Mouse (Mus musculus) MEL (cell line): ENCODE measurements at regions not wholly inside any gene's neighbourhood (a gene's known extent, or its start where the extent isn't known, plus 50 kb on each side); places are given as distances from the start of the nearest gene placed in this dataset.

Source experiments
- DNase-seq: peaks from one replicate; pipeline ENCODE4 v3.0.0; 2011; ENCODE audit warnings: low read depth, low spot score
- H3K27ac ChIP-seq: 2 replicates; pipeline ENCODE4 v1.5.1; 2012; ENCODE audit warnings: low read depth, mild to moderate bottlenecking, control low read depth, low read length, moderate library complexity; ENCODE audit not compliant: control insufficient read depth
- H3K27me3 ChIP-seq, 2 experiments: fragments of 150-350 bp in 1 of 2; sonication (generic) in 1 of 2; 2 replicates each; pipeline ENCODE4 v1.6.1; 2012; ENCODE audit warnings: low read length in 2 of 2, mild to moderate bottlenecking in 2 of 2, improper control_type of control experiment in 1 of 2, moderate library complexity in 1 of 2; ENCODE audit not compliant: insufficient read depth in 2 of 2, control insufficient read depth in 1 of 2
- H3K36me3 ChIP-seq, 2 experiments: 2 replicates each; pipeline ENCODE4 v1.6.1; 2012 to 2014; ENCODE audit warnings: low read length in 2 of 2, improper control_type of control experiment in 1 of 2, inconsistent platforms in 1 of 2, mild to moderate bottlenecking in 1 of 2; ENCODE audit not compliant: insufficient read depth in 2 of 2, control insufficient read depth in 1 of 2
- H3K4me1 ChIP-seq, 2 experiments: fragments of 150-350 bp in 1 of 2; sonication (generic) in 1 of 2; 2 replicates each; pipeline ENCODE4 v1.6.1; 2012; ENCODE audit warnings: low read length in 2 of 2, improper control_type of control experiment in 1 of 2, mild to moderate bottlenecking in 1 of 2; ENCODE audit not compliant: insufficient read depth in 2 of 2, control insufficient read depth in 1 of 2
- H3K4me3 ChIP-seq, 2 experiments: fragments of 150-350 bp in 1 of 2; sonication (generic) in 1 of 2; 2 replicates each; pipeline ENCODE4 v1.5.1; 2012; ENCODE audit warnings: low read depth in 2 of 2, low read length in 2 of 2, mild to moderate bottlenecking in 2 of 2, moderate library complexity in 2 of 2, control low read depth in 1 of 2, improper control_type of control experiment in 1 of 2; ENCODE audit not compliant: control insufficient read depth in 1 of 2, insufficient read depth in 1 of 2
- H3K79me2 ChIP-seq: 2 replicates; pipeline ENCODE4 v1.6.1; 2012; ENCODE audit warnings: mild to moderate bottlenecking, low read length, moderate library complexity; ENCODE audit not compliant: control insufficient read depth, poor library complexity, insufficient read depth
- H3K9ac ChIP-seq: 2 replicates; pipeline ENCODE4 v1.6.1; 2012; ENCODE audit warnings: low read depth, mild to moderate bottlenecking, control low read depth, low read length, moderate library complexity; ENCODE audit not compliant: control insufficient read depth, poor library complexity, severe bottlenecking
- H3K9me3 ChIP-seq: fragments of 150-350 bp; sonication (generic); replicated peaks from 2 replicates; pipeline ENCODE4 v1.6.1; 2012; ENCODE audit warnings: mild to moderate bottlenecking, low read length, improper control_type of control experiment, moderate library complexity; ENCODE audit not compliant: insufficient read depth
- CHD1 ChIP-seq: IDR thresholded peaks from 2 replicates; pipeline ENCODE4 v1.6.1; 2012; ENCODE audit warnings: low read depth, mild to moderate bottlenecking, inconsistent platforms, low read length, improper control_type of control experiment
- CTCF ChIP-seq, 3 experiments: IDR thresholded peaks in 2 of 3; conservative IDR thresholded peaks in 1 of 3; 2 replicates each; pipeline ENCODE4 v1.5.1; 2011 to 2012; ENCODE audit warnings: low read length in 3 of 3, low read depth in 2 of 3, mild to moderate bottlenecking in 2 of 3, improper control_type of control experiment in 1 of 3, inconsistent platforms in 1 of 3, mixed read lengths in 1 of 3, moderate library complexity in 1 of 3; ENCODE audit not compliant: control insufficient read depth in 1 of 3, insufficient read depth in 1 of 3, poor library complexity in 1 of 3, severe bottlenecking in 1 of 3
- ELF1 ChIP-seq: IDR thresholded peaks from 2 replicates; pipeline ENCODE4 v1.6.1; 2014; ENCODE audit warnings: low read depth, mild to moderate bottlenecking, inconsistent platforms, low read length, improper control_type of control experiment, moderate library complexity
- MAFK ChIP-seq: IDR thresholded peaks from 2 replicates; pipeline ENCODE4 v1.6.1; 2011; ENCODE audit warnings: low read depth, mild to moderate bottlenecking, low read length, improper control_type of control experiment, borderline replicate concordance
- MAX ChIP-seq: IDR thresholded peaks from 2 replicates; pipeline ENCODE4 v1.6.1; 2011; ENCODE audit warnings: low read length, improper control_type of control experiment
- MXI1 ChIP-seq: IDR thresholded peaks from 2 replicates; pipeline ENCODE4 v1.6.1; 2011; ENCODE audit warnings: mild to moderate bottlenecking, low read depth, low read length, improper control_type of control experiment
- MYB ChIP-seq: IDR thresholded peaks from 2 replicates; pipeline ENCODE4 v1.6.1; 2011; ENCODE audit warnings: mild to moderate bottlenecking, low read depth, low read length, improper control_type of control experiment
- POLR2A ChIP-seq, 2 experiments: IDR thresholded peaks; 2 replicates each; pipeline ENCODE4 v1.6.1; 2011 to 2012; ENCODE audit warnings: low read length in 2 of 2, mild to moderate bottlenecking in 2 of 2, control low read depth in 1 of 2, improper control_type of control experiment in 1 of 2, low read depth in 1 of 2, moderate library complexity in 1 of 2; ENCODE audit not compliant: control insufficient read depth in 1 of 2, insufficient read depth in 1 of 2, poor library complexity in 1 of 2
- POLR2AphosphoS5 ChIP-seq: IDR thresholded peaks from 2 replicates; pipeline ENCODE4 v1.6.1; 2012; ENCODE audit warnings: low read depth, borderline replicate concordance, mild to moderate bottlenecking, inconsistent platforms, low read length, moderate library complexity, mixed read lengths
- RAD21 ChIP-seq: IDR thresholded peaks from 2 replicates; pipeline ENCODE4 v1.6.1; 2011; ENCODE audit warnings: mild to moderate bottlenecking, low read depth, low read length, improper control_type of control experiment
- SIN3A ChIP-seq: IDR thresholded peaks from 2 replicates; pipeline ENCODE4 v1.6.1; 2012; ENCODE audit warnings: low read length, improper control_type of control experiment, inconsistent platforms
- SMC3 ChIP-seq: IDR thresholded peaks from 2 replicates; pipeline ENCODE4 v1.6.1; 2011; ENCODE audit warnings: low read depth, low read length, improper control_type of control experiment
- TAL1 ChIP-seq: IDR thresholded peaks from 2 replicates; pipeline ENCODE4 v1.6.1; 2012; ENCODE audit warnings: mild to moderate bottlenecking, inconsistent platforms, low read length, moderate library complexity, mixed read lengths
- TBP ChIP-seq: IDR thresholded peaks from 2 replicates; pipeline ENCODE4 v1.8.0; 2011; ENCODE audit warnings: low read depth, low read length, improper control_type of control experiment
- TCF12 ChIP-seq: IDR thresholded peaks from 2 replicates; pipeline ENCODE4 v1.6.1; 2014; ENCODE audit warnings: low read depth, mild to moderate bottlenecking, inconsistent platforms, low read length, improper control_type of control experiment, moderate library complexity
- USF1 ChIP-seq: IDR thresholded peaks from 2 replicates; pipeline ENCODE4 v1.6.1; 2014; ENCODE audit warnings: low read depth, mild to moderate bottlenecking, inconsistent platforms, low read length, improper control_type of control experiment, moderate library complexity
- ZKSCAN1 ChIP-seq: IDR thresholded peaks from 2 replicates; pipeline ENCODE4 v1.6.1; 2012; ENCODE audit warnings: low read depth, mild to moderate bottlenecking, inconsistent platforms, low read length, improper control_type of control experiment, moderate library complexity
- ZNF384 ChIP-seq: IDR thresholded peaks from 2 replicates; pipeline ENCODE4 v1.6.1; 2012; ENCODE audit warnings: low read depth, mild to moderate bottlenecking, inconsistent platforms, low read length, improper control_type of control experiment

DNA sequence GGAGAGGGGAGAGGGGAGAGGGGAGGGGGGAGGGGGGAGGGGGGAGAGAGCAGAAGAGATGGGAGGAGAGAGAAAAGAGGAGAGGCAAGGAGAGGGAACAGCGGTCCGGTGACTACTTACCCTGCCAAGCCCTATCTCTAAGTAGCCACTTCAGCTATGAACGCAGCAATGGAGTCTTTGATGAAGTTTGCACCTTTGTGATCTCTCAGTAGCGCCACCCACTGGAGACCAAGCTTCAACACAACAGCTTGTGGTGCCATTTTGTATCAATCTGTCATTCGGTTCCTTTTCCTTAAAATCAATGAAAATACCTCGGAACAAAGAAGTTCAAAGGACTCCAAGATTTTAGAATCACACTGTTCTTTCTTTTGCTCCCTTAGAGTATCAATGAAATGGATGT lies 141.7 kb downstream of the Iqub start:
- no peak overlapping the region for H3K9ac ChIP-seq
- no peaks in the 10 kb centered on the region for H3K36me3 ChIP-seq
- H3K9me3 ChIP-seq: no peaks in the 10 kb centered on the region
- no peak for TF ChIP-seq SIN3A
- TF ChIP-seq POLR2AphosphoS5: no peak
- TF ChIP-seq ELF1: no peak
- TF ChIP-seq, all 39 proteins: peak for 0
- no peaks in the 10 kb centered on the region for H3K27me3 ChIP-seq
- no peaks in the 10 kb centered on the region for H3K79me2 ChIP-seq
- no peak overlapping the region for H3K4me3 ChIP-seq
- no peak for DNase-seq
- no peak overlapping the region for H3K27ac ChIP-seq
- no peaks in the 10 kb centered on the region for H3K4me1 ChIP-seq

DNA sequence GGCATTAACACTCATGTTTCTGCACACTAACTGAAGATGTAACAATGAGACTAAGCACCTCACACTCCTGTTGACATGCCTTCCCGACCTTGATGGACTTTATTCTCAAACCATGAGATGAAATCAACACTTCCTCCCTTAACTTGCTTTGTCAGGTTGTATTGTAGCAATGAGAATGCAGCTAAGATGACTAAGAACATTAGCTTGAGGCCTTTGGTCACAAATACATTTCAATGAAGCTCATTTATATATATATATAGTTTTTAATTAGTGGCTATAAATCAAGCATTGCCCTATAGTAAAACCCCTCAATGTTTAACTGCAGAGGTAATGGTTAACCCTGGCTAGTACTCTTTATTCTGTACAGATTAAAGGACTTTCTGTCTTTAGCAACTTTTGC lies 143.2 kb downstream of the Iqub start:
- Histone ChIP-seq H3K36me3 (no peaks in the 10 kb centered on the region), H3K4me1 (no peaks in the 10 kb centered on the region), H3K79me2 (no peaks in the 10 kb centered on the region), H3K9me3 (no peaks in the 10 kb centered on the region), H3K9ac (no peak overlapping the region), H3K27ac (no peak overlapping the region), H3K27me3 (no peaks in the 10 kb centered on the region), H3K4me3 (no peak overlapping the region)
- no peak for DNase-seq
- TF ChIP-seq POLR2A (IDR thresholded peaks at IDR 0.05; ENCODE audit: control insufficient read depth in 1 of 2, insufficient read depth in 1 of 2, low read depth in 1 of 2, low read length in 2 of 2, poor library complexity in 1 of 2) (no peak), TCF12 (no peak)

DNA sequence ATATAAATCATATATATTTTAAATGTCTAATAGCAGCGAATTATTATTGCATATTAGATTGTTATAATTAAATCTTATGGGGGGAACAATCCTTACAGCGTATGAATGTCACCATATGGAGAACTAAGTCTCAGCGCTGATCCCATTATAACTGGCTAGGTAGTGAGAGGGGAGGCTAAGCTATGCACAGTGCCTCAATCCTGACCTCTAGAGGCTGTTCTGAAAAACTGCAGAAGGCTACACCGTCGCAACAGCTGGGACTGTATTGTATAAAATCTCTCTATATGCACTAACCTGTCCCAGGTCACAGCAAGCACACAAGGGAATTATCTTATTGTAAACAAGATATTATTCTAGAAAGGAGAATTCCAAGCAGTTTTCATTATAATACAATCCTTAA lies 164.0 kb downstream of the Iqub start:
- H3K36me3 ChIP-seq: no peaks in the 10 kb centered on the region
- peak; percentile 54 for TF ChIP-seq RAD21
- peak; percentile 35 for TF ChIP-seq SMC3
- TF ChIP-seq SIN3A: no peak
- TF ChIP-seq CTCF (IDR thresholded peaks at IDR 0.05 in 2 of 3, conservative IDR thresholded peaks at IDR 0.05 in 1 of 3; ENCODE audit: control insufficient read depth in 1 of 3, insufficient read depth in 1 of 3, low read depth in 2 of 3, low read length in 3 of 3, poor library complexity in 1 of 3, severe bottlenecking in 1 of 3): peak; percentile 54 to 59 (median 54)
- TF ChIP-seq TBP: no peak
- TF ChIP-seq TAL1: no peak
- no peak for TF ChIP-seq CHD1
- TF ChIP-seq ELF1: no peak
- H3K9ac ChIP-seq: no peak overlapping the region
- no peak overlapping the region for H3K27ac ChIP-seq
- peak; percentile 34 for DNase-seq
- H3K4me3 ChIP-seq: no peak overlapping the region
- H3K9me3 ChIP-seq: no peaks in the 10 kb centered on the region
- no peaks in the 10 kb centered on the region for H3K4me1 ChIP-seq
- H3K79me2 ChIP-seq: no peaks in the 10 kb centered on the region
- no peaks in the 10 kb centered on the region for H3K27me3 ChIP-seq

DNA sequence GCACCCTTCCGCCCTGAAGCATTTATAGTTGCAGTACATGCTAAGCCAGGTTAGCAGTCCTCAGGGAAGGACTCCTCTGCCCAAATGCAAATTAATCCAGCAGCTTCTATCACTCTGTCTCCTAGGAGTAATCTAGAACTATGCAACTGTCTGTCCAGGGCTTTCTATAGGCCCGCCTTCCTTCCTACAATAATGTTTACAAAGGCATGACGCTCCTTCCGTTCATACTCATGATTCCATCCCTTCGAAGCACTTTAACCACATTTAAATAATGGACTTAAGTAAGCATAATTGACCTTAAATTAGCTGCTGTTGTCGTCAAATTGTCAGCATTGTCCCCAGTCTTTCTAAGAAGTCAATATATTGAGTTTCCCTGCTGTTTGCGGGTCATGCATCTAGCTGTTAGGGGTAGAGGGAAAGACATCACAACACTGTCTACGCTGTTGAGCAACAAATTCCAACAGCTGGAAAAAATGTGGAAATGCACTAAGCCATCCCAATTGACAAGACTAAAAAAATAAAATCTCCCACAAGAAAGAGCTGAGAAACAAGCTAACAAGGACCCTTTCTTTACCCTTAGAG lies 166.3 kb downstream of the Iqub start:
- no peak for DNase-seq
- Histone ChIP-seq H3K4me3 (no peak overlapping the region), H3K27me3 (no peaks in the 10 kb centered on the region), H3K79me2 (no peaks in the 10 kb centered on the region), H3K27ac (no peak overlapping the region), H3K9ac (no peak overlapping the region), H3K9me3 (no peaks in the 10 kb centered on the region), H3K4me1 (no peaks in the 10 kb centered on the region), H3K36me3 (no peaks in the 10 kb centered on the region)
- no peak for TF ChIP-seq MYB
- no peak for TF ChIP-seq TBP
- TF ChIP-seq MXI1: no peak
- TF ChIP-seq MAX: no peak
- TF ChIP-seq MAFK: no peak
- no peak for TF ChIP-seq ZKSCAN1
- TF ChIP-seq CTCF (IDR thresholded peaks at IDR 0.05 in 2 of 3, conservative IDR thresholded peaks at IDR 0.05 in 1 of 3; ENCODE audit: control insufficient read depth in 1 of 3, insufficient read depth in 1 of 3, low read depth in 2 of 3, low read length in 3 of 3, poor library complexity in 1 of 3, severe bottlenecking in 1 of 3): no peak
- no peak for TF ChIP-seq POLR2A (IDR thresholded peaks at IDR 0.05; ENCODE audit: control insufficient read depth in 1 of 2, insufficient read depth in 1 of 2, low read depth in 1 of 2, low read length in 2 of 2, poor library complexity in 1 of 2)
- no peak for TF ChIP-seq USF1
- TF ChIP-seq ZNF384: no peak
